Mouse (Mus musculus) liver, postnatal 0 days (tissue): ENCODE data around the gene Mum1.

Source experiments
- CTCF ChIP-seq: sonication (generic); IDR thresholded peaks from 2 replicates; pipeline ENCODE4 v1.5.1; 2016; ENCODE audit warnings: antibody characterized with exemption, low read depth
- EP300 ChIP-seq: IDR thresholded peaks from 2 replicates; pipeline ENCODE4 v1.6.1; 2016; ENCODE audit warnings: antibody characterized with exemption, low read depth, mild to moderate bottlenecking

- no peak for TF ChIP-seq EP300
- no peak for TF ChIP-seq CTCF
Observed at GRCm38 (mm10) chr10:80207201-80207600, 19.0 kb upstream of the Mum1 start.
